Mouse (Mus musculus) intestine, postnatal 0 days (tissue): Measurements from ENCODE around the gene Osgepl1. TPM values are rescaled to one million over a fixed set of nuclear protein-coding genes. Genes with fewer than 3 reads are reported as not detected.
"Not testable (repeated sequence)": the region's sequence is repeated elsewhere in the genome, so short reads cannot be mapped to it uniquely, and the experiment has no call there.

Source experiments
- ATAC-seq: fragments of 200-750 bp; cut with Nextera tagmentation; 2 replicates; pipeline ENCODE4 v1.8.0; 2017; ENCODE audit warnings: mild to moderate bottlenecking, moderate TSS enrichment, moderate library complexity
- H3K27ac ChIP-seq: fragments of 300-500 bp; sonication (generic); 2 replicates; pipeline ENCODE4 v1.5.1; 2014; ENCODE audit warnings: mild to moderate bottlenecking, low read depth, low read length, moderate library complexity
- H3K27me3 ChIP-seq: fragments of 300-500 bp; sonication (generic); replicated peaks from 2 replicates; pipeline ENCODE4 v1.6.1; 2014; ENCODE audit warnings: low read length, mixed read lengths; ENCODE audit not compliant: control insufficient read depth, insufficient read depth
- H3K36me3 ChIP-seq: fragments of 300-500 bp; sonication (generic); 2 replicates; pipeline ENCODE4 v1.6.1; 2014; ENCODE audit warnings: mild to moderate bottlenecking, moderate library complexity; ENCODE audit not compliant: control insufficient read depth, insufficient read depth
- H3K4me1 ChIP-seq: fragments of 300-500 bp; sonication (generic); replicated peaks from 2 replicates; pipeline ENCODE4 v1.6.1; 2014; ENCODE audit warnings: antibody characterized with exemption, low read length, mixed read lengths; ENCODE audit not compliant: control insufficient read depth, insufficient read depth
- H3K4me2 ChIP-seq: fragments of 300-500 bp; sonication (generic); replicated peaks from 2 replicates; pipeline ENCODE4 v1.6.1; 2014; ENCODE audit warnings: low read depth, mild to moderate bottlenecking, moderate library complexity
- H3K4me3 ChIP-seq: fragments of 300-500 bp; sonication (generic); 2 replicates; pipeline ENCODE4 v1.5.1; 2014; ENCODE audit warnings: low read depth, low read length
- H3K9ac ChIP-seq: fragments of 300-500 bp; sonication (generic); 2 replicates; pipeline ENCODE4 v1.6.1; 2014; ENCODE audit warnings: mild to moderate bottlenecking, low read depth, low read length
- H3K9me3 ChIP-seq: fragments of 300-500 bp; sonication (generic); 2 replicates; pipeline ENCODE4 v1.6.1; 2016; ENCODE audit warnings: mixed run types; ENCODE audit not compliant: control insufficient read depth
- CTCF ChIP-seq: sonication (generic); IDR thresholded peaks from 2 replicates; pipeline ENCODE4 v1.5.1; 2016; ENCODE audit warnings: low read depth, mild to moderate bottlenecking, control low read depth, antibody characterized with exemption, moderate library complexity
- WGBS: fragments of 180-500 bp; shearing (Covaris S2); extraction: QIAGEN DNeasy Blood & Tissue Kit; methylation state at CpG from one replicate; pipeline ENCODE4 v1.1.7; 2014; 5-methylcytosine and 5-hydroxymethylcytosine counted together
- polyA plus RNA-seq: library from polyadenylated mRNA; unstranded; fragments of >200 nt; fragmentation: Nextera tagmentation; extraction: Ambion mirVana; gene quantifications from 2 replicates; pipeline ENCODE4 v1.2.1, GENCODE M21; 2015

Osgepl1 gene
- polyA plus RNA-seq, result 21.0 and 21.1 TPM in 2 replicates

DNA sequence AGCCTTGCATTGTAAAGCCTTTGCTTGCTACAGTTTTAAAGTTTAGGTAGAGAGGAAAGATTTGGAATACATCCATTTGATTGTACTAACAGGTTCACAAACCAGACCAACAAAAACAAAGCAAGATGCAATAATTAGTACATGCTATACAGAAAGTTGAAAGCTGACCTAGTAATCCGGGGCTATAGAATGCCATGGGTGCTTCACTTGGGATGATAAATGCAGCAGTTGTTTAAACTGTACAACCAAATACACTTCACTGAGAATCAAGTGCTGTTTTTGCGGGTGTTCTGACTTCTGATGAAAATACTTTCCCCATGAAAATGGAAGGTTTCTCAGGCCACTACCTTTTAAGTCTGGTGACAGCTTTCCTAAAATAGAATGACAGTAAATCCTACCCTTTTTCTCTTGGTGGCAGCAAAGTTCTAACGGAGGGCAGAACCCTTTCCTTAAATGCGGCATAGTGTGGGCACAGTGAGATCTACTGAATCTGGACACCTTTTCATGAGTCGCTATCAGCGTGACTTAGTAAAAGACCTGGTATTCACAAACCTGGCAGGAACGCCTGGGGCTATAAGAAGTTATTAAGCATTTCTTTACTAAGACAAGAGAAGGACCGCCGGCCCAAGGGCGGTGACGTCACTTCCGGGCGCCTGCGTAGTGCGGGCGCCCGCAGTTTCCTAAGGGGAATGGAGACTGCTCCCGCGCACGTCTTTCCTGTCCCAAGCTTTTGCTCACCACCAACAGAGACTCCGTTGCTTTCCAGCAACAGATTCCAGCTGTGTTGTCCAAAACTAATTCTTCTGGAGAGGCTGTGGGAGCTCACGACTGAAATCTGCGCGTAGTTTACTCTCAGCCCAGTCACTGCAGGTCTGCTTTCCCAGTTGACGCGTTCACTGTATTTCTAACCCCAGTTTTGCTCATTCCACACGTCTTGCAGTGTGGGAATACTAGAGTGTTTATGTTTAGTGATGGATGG is at the start of gene Osgepl1:
Osgepl1 (plus strand) TSS at position 636 of the 979 bp plus-strand sequence.
- H3K4me2 ChIP-seq, result peak within 1 kb of the TSS; percentile 80
- H3K27me3 ChIP-seq, result no peaks in the 10 kb centered on the region
- H3K4me3 ChIP-seq, result peak within 1 kb of the TSS; percentile 74
- H3K27ac ChIP-seq, result peak within 1 kb of the TSS; percentile 80
- 1% methylated on average over 27 of the region's 27 CpGs for WGBS
- peaks cover 11% of the 10 kb centered on the region for H3K36me3 ChIP-seq
- H3K9ac ChIP-seq, result peak within 1 kb of the TSS; percentile 72
- no peaks in the 10 kb centered on the region for H3K9me3 ChIP-seq
- TF ChIP-seq CTCF, result peak; percentile 58
- ATAC-seq, result peak; percentile 96
- H3K4me1 ChIP-seq, result no peaks in the 10 kb centered on the region

DNA sequence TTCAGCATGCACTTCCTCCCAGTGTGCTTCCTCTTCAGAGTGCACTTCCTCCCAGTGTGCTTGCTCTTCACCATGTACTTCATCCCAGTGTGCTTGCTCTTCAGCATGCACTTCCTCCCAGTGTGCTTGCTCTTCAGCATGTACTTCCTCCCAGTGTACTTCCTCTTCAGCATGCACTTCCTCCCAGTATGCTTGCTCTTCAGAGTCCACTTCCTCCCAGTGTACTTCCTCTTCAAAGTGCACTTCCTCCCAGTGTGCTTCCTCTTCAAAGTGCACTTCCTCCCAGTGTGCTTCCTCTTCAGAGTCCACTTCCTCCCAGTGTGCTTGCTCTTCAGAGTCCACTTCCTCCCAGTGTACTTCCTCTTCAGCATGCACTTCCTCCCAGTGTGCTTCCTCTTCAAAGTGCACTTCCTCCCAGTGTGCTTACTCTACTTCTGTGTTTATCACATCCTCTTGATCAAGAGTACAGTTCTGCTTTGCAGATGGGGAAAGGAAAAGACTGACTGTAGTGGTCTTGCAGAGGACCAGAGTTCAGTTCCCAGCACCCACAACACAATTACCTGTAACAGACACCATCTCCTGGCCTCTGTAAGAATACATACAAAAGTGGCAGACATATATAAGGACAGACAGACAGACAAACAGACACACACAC is 48.3 kb upstream of the Osgepl1 start:
- not testable (repeated sequence) for H3K4me3 ChIP-seq

GRCm38 (mm10) chr1:53269901-53270300 is 43.5 kb upstream of the Osgepl1 start:
- Histone ChIP-seq H3K9me3 (no peaks in the 10 kb centered on the region), H3K4me3 (no peak overlapping the region), H3K36me3 (peaks cover 5% of the 10 kb centered on the region), H3K4me2 (no peak overlapping the region), H3K27me3 (no peaks in the 10 kb centered on the region), H3K27ac (no peak overlapping the region), H3K4me1 (no peaks in the 10 kb centered on the region), H3K9ac (no peak overlapping the region)
- no peak for ATAC-seq
- no peak for TF ChIP-seq CTCF
- WGBS, result 60% methylated on average over 3 of the region's 3 CpGs

More for the DNA sequence above, 48.3 kb upstream of the Osgepl1 start:
- H3K9me3 ChIP-seq, H3K27ac ChIP-seq, H3K4me1 ChIP-seq, H3K4me2 ChIP-seq, ATAC-seq, H3K9ac ChIP-seq, H3K27me3 ChIP-seq, H3K36me3 ChIP-seq: not testable (repeated sequence)

- peak; percentile 78 for TF ChIP-seq CTCF
- ATAC-seq, result no peak
These were observed 40.8 kb upstream of the Osgepl1 start for GRCm38 (mm10) chr1:53272646-53273045.

GRCm38 (mm10) chr1:53291197-53291596 is 22.2 kb upstream of the Osgepl1 start:
- 38% methylated on average over 3 of the region's 3 CpGs for WGBS
- no peak overlapping the region for H3K9ac ChIP-seq
- H3K4me3 ChIP-seq, result no peak overlapping the region
- H3K36me3 ChIP-seq, result no peaks in the 10 kb centered on the region
- H3K9me3 ChIP-seq, result no peaks in the 10 kb centered on the region
- ATAC-seq, result peak; percentile 54; the same call in 1 of the 2 replicates
- H3K4me2 ChIP-seq, result no peak overlapping the region; the same call in 1 of the 2 replicates
- no peak for TF ChIP-seq CTCF
- H3K4me1 ChIP-seq, result 0 out of 2 replicates have a peak, but pooled peaks cover 2% of the 10 kb centered on the region
- no peaks in the 10 kb centered on the region for H3K27me3 ChIP-seq
- no peak overlapping the region for H3K27ac ChIP-seq

More at GRCm38 (mm10) chr1:53272646-53273045, 40.8 kb upstream of the Osgepl1 start:
- Histone ChIP-seq H3K27ac (no peak overlapping the region), H3K4me3 (no peak overlapping the region), H3K36me3 (no peaks in the 10 kb centered on the region), H3K9me3 (no peaks in the 10 kb centered on the region), H3K27me3 (no peaks in the 10 kb centered on the region), H3K4me2 (no peak overlapping the region), H3K9ac (no peak overlapping the region), H3K4me1 (no peaks in the 10 kb centered on the region)
